Mouse (Mus musculus) mouse embryonic stem cell (cell line): ENCODE data around the gene Gng5.

Source experiments
- in situ Hi-C, 2 experiments: fragments of 300-500 bp; cut with MboI; formaldehyde crosslinking; loops; 1 replicate in 1 of 2; 3 replicates in 1 of 2; pipeline ENCODE4 v1.14.3; 2019 to 2020; ENCODE audit warnings: low sequenced_read_pairs in 2 of 2, low pct_unique_long_range_greater_than_20kb in 1 of 2, mixed read lengths in 1 of 2; ENCODE audit not compliant: unreplicated experiment in 1 of 2

Gng5 gene

GRCm38 (mm10) chr3:146521652-146522020, 22.0 kb downstream of the Gng5 start:
- in situ Hi-C loops: no loop called here

- in situ Hi-C loops: no loop called here
These were observed 28.7 kb downstream of the Gng5 start for GRCm38 (mm10) chr3:146528335-146528734.

GRCm38 (mm10) chr3:146534986-146535385, 35.4 kb downstream of the Gng5 start:
- in situ Hi-C loops: no loop called here

GRCm38 (mm10) chr3:146540521-146541273, 41.1 kb downstream of the Gng5 start:
- in situ Hi-C loops: no loop called here

GRCm38 (mm10) chr3:146543632-146544031, 44.0 kb downstream of the Gng5 start:
- in situ Hi-C loops: no loop called here

GRCm38 (mm10) chr3:146554816-146555215, 55.2 kb downstream of the Gng5 start:
- in situ Hi-C loops: no loop called here
